Mouse (Mus musculus) WW6 (cell line): ENCODE data around the gene Chn2.

Experiments
- DNase-seq: peaks from one replicate; pipeline ENCODE4 v3.0.0-alpha.2; 2013; ENCODE audit warnings: low read depth, low spot score

Gene Chn2

DNA sequence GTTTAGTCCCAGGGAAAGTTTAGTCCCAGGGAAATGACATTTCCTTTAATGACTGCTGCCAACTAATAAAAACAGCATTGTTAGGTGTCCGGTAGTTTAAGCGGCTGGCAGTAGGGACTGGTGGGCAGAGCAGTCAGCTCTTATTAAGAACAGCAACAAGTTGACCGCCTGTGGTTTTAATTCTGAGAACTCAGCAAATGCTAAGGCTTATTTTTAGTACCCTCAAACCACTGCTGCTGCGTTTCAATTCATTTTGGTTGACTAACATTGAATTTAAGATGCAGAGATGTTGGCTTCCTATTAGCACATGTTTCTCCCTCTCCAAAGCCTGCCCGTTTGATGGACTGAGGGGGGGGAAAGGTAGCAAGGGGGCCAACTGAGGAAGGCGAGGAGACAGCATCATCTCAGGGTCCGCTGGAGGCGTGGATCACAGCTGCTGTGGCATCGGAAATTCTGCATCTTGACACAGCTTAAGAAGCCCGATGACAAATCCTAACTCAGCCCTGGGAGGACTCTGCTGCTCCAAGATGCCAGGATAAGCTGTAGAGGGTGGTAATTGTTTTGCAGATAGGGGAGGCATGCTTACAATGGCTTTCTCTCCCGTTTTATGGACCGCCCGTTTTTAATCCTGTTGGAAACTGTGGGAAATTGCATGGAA, 2.2 kb downstream of the Chn2 start:
- DNase-seq = no peak

DNA sequence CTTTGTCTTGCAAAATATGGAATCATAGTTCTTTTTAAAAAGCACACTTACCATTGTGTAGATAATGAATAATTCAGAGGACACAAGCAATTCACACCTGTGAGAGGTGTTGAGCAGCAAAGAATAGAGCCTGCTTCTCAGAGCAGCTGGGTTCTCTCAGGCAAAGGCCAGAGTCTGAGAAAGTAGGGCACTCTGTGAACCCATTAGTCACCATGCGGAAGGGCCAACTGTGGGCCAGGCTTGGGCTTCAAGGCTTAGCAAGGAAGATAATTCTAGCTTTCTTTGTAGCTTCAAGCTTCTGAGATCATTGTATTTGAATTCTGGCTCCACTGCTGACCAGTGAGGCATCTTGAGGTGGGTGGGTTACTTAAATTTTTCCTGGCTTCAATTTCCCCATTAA, 2.8 kb downstream of the Chn2 start:
- DNase-seq = no peak

DNA sequence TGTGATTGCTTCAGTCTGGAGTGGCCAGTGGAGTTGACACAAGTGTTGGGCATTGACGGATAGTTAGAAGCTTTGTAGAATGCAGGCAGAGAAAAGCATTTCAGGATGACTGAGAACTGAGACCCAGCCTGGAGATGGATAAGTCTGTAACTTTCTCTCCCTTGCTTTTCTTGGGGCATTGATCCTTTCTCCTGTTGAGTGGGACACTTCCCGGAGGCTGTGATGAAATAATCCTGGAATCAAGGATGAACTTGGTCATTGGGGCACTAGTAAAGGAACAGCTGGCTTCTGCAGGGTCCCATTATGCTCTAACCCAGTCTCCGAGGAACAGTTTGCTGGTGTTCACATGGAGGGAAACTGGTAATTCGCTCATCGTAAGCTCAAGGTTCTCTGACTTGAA, 4.2 kb downstream of the Chn2 start:
- DNase-seq = no peak

DNA sequence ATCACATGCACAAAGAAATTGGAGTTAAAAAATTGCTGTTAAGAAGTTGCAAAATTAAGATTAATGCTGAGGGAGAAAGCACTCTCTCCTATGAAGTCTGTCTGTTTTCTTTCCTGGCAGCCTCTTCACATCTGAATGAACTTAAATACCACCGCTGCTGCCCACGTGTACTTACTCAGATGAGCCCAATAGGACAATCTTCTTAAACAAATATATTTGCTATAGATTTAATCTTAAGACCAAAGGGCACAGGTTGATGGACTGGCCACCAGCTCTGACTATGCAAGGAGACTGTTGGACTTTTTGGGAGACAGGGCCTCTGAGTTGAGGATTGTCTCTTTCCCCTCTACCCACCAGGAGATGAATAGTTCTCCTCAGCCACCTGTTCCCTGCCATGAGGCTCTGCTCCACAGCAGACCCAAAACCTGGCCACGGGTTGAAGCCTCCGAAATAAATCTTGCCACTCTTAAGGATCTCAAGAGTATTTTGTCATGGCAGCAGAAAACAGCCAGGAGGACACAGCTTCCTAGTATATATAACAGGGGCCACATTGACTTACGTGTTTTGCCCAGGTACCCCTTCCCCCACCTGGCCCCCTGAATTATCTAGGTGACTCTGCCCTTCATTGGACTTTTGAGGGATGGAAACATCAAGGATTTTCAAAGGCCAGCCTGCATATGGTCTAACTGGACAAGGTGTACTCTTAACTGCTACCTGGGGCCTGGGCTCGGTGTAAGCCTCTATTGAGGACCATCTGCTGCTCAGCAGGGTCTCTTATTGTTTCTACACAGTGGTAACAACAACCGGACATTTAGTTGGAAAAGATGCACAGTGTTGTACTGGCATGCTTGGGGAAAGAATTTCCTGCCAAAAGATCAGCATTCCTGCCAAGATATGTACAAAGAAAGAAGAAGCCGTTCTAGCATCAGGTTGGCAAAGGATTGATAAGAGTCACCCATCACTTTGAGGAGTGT, 6.7 kb downstream of the Chn2 start:
- DNase-seq = no peak

DNA sequence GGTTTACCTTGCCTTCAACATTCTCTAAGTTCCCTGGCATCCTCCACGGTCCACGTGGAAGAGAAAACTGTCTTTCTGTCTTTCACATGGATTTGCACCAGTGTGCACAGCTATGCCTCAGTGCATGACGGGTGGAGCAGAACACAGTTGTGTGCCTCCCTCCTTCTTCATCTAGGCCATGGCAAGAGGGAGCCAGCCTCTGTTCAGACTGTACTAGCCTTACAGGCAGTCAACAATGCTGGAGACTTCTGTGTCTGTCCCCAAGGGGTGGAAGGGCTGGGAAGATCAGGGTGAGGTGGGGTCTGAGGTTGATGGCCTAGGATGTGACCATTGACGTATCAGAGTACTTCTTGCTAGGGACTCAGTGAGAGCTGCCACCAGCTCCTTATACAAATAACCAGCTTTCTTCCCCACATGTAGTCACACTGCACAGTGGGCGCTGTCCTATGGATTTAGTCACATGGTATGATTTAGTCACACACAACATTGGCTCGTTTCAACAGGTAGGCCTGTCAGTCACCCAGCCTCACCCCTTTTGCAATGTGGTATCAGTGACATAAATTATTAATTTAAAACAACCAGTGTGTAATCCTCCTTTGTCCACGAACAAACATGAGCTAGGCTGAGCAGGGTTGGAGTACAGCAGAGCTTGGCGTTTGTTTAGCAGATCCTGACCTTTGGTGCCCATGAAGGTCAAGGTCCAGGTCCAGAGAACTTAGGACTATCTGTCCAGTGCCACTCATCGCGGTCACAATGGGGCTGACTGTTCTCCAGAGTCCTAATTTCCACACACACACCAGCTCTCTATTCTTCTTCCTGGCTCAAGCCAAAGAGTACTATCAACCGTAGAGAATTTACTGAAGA, 7.8 kb downstream of the Chn2 start:
- DNase-seq = no peak

DNA sequence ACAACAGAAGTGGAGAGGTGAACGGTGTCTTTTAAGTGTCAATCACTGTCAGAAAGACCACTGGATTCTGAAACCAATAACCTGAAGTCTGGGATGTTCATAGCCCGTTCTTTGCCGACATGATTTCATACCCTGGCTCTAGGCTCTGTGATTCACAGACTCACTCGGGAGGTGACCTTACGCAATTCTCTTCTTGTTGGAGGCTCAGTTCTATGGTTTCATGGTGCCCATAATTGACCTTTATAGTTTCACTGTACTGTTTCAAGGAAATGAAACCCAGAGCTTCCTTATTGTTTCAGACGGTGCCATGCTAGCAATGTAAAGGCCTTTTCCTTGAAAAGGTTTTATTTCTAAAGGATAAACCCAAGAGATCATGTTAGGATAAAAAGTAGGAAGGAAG, 9.4 kb downstream of the Chn2 start:
- no peak for DNase-seq

DNA sequence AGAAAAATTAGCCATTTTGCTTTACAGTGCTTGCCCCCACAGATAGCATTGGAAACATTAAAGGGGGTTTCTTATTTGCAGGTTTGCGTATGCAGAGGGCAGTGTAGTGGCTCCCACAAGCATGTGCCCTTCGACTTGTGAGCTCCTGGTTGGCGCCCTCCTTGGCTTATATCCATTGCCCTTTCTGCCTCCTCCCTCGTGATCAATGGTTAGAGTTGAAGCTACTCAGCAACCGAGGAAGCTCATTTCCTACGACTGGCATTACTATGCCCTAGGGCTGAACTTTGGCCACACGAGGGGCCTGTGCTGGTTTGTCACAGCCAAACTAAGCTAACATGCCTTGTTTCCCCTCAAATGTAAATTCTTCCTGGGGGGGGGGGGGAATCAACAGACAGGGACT, 11.8 kb downstream of the Chn2 start:
- no peak for DNase-seq

DNA sequence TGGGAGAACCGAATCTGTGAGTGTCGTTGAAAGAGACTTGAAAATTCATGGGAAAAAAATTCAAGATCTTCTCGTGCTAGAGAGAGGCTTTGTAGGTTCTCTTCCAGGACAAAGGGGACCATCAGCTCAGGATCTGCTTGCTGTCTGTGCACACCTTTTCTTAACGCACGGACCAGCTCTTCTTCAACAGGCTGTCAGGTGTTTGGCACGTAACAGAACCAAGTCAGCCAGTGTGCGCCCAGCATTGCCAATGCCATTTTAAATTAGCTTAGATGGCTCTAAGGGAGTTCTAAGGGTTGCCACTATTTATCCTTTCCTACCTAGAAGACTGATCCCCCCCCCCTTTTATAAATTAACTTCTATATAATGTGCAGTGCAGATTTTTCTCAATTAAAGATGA, 12.8 kb downstream of the Chn2 start:
- no peak for DNase-seq

DNA sequence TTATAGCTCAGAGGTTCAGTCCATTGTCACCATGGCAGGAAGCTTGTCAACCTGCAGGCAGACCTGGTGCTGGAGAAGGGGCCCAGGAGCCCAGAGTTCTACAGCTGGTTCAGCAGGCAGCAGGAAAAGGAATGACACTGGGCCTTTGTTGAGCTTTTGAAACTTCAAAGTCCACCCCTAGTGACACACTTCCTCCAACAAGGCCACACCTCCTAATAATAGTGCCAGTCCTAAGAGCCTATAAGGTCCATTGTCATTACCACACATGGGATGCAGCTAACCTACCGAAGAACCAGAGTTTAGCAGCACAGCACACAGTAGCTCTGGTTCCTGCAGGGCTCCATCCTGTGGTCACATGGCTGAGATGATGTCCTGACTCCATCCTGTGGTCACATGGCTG, 13.3 kb downstream of the Chn2 start:
- no peak for DNase-seq

DNA sequence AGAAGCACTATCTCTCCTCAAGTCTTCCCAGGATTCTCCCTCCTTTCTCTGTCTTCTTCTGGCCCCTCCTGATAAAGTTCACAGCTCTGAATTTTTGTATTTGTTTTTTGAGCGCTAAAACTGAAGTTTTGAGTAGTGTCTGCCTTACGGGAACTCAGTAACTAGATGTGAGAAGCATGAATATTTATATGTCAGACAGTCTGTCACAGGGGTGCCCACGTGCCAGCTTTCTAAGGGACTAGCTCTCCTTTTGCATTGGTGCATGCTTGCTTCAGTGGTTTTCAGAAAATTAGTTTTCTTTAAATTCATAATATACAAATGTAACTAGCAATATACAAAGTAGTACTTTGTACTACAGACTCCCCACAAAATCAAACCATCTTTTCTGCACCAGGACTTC, 14.0 kb downstream of the Chn2 start:
- no peak for DNase-seq

DNA sequence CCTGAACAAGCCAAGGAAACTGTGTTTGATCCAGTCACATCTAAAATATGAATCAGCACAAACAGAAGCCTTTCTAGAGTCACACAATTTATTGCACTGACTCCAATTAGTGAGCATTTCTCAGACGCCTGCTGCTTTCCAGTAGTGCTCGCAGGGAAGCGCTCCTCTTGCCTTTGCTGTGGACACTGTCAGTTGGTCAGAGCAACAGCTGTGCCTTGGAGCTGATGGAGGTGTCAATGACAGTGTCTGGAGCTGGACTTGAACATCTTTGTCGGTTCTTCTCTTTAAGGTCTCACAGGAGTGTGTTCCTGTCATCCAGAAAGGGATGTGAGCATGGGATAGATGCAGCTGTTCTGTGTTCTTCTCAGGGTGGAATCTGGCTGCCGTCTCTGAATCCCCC, 16.0 kb downstream of the Chn2 start:
- no peak for DNase-seq

DNA sequence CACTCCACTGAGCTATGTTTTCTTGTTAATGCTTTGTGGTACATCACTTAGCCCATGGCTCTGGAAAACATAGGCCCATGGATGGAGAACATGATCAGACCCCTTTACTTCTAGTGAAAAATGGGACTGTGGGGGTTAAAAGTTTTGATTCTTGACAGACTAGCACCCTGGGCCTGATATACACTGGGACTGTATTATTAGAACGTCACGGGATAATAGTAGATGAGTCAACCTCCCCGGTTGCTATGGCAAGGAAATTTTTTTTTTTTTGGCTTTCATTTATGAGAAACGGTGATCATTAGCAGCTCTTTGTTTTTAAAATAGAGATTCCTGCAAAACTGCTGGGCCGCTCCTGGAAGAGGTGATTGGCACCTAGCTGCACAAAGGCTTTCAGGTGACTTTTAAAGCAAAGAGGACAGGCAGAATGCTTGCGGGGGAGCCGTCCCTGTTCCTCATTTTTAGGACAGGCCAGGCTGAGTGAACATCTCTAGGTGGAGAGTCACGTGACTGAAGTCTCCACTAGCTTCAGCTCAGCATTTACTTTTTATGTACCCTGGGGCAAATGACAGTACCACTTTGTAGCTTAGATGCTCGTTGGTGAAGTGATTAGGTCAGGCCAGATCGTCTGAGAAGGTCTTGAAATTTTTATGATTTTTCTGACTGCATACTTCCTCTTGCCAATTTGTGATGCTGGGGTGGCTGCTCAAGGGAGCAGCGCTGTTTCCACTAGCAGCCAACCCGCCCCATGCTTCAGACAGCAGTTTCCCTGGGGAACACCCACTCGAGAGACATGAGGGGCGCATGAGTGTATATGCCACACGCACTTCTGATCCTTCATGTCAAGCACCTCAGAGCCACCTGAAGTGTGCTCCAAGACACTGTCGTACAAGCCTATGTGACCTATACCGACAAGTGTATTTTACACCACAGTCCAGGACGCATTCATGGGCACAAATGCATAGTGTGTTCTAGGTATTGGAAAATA, 17.5 kb downstream of the Chn2 start:
- DNase-seq = no peak

DNA sequence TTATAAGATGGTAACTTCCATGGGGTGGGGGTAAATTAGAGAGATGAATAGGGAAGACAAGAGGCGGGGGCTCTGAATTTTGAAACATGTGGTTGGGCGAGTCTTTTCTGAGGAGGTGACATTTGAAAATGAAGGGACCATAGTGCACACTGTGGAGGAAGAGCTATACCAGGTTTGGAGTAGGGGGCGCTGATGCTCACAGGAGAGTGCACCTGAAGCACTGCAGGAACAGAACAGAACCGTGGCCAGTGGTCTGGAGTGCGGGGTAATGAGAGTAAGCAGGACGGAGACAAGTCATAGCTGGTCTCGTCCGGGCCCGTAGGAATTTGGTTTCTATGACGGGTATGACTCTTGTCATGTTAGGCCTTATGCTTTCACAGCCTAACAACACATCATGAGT, 18.3 kb downstream of the Chn2 start:
- peak; percentile 11 for DNase-seq

DNA sequence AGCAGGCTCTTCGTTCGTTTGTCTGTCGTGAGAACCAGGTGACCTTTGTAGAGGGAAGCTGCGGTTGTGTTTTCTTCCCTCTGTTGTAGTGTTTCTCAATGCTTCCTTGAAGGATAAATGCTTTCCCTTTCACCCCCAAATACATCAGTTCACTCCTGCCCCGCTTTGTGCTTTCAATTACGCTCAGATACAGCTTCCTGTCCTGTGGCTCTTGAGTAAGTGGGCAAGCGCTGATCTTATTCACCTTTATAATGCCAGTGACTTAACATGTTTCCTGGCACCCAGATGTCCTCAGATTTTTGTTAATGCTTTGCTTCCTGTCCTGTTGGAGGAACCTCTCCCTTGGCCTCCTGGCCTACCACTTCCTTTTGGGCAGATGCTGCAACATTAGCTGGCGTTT, 19.5 kb downstream of the Chn2 start:
- no peak for DNase-seq

DNA sequence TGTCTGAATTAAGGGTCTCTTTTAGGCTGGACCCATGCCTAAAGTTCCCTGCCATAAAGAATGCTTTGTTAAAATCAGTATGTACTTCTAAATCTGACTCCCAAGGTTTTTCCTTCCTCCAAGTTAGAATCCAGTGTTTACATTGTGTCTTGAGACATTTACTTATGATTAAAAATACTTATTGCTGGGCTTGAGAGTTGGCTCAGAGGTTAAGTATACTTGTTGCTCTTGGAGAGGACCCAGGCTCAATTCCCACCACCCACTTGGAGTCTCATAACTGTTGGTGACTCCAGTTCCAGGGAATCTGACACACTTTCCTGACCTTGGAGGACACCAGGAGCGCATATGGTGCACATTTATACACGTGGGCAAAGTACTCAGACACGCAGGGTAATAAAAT, 20.9 kb downstream of the Chn2 start:
- DNase-seq = no peak

DNA sequence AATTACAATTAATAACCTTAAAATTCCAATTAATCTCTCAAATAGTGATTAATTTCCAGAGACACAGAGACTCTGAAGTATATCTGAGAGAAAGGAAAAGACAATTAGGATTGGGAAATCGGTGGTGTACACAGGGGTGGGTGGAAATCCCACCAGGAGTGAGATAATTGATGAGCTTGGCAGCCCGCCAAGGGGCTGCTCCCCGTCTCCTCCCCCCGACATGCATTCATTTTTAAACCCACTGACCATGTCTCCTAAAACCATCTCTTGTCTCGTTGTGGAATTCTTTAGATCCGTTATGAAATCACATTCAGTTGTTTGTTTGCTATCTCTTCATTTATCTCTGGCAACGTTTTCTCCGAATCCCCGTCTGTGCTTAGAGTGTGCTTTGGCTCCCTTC, 22.0 kb downstream of the Chn2 start:
- DNase-seq = no peak

DNA sequence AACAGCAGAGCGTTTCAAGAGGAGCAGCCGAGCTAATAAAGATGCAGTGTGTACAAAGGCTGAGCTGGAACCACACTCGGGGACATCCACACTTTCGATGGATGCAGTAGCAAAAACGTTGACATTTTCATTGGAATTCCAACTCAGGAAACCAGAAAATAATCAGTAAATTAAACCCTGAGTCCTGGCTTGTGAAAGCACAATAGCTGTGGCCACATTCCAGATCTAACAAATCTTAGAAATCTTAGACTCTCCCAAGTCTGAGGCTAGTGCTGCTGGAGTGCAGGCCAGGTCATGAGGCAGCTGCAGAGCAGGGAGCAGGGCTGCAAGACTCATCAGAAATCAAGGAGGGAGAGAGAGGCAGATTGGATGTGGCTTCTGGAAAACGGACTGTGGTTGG, 24.5 kb downstream of the Chn2 start:
- DNase-seq = no peak

DNA sequence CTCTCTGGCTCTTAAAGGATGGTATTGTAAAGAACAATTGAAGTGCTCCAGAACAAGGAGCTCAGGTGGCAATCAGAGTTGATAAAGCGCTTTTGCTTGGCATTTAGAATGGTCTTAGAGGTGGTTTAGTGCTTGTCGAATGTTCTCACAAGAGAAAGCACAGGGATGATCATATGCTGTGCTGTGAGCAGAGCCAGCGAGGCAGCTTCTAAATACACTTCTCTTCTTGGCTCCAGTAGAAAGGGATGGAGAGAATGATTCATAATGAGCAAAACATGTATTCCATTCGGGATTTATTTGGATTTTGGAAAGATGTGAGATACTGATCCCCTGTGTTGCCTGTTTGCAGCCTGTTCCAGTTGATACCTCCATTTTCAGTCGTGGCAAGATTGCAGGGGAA, 28.0 kb downstream of the Chn2 start:
- DNase-seq = no peak

DNA sequence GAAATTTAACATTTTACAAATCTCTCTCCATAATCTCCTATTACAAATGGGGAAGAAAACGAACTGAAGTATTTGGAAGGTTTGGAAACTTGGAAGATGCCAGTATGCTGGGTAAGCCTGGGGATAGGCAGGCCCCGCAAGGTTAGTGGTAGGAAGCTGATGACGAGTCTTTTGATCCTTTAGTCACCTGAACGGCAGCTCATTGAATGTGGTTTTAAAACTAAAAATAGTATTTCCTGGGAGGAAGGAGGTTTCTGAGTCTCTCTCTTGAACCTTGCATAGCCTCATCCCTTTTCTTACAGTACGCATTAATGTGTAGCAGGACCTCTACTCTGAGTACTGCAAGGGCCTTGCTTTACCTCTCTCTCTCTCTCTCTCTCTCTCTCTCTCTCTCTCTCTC, 29.5 kb downstream of the Chn2 start:
- no peak for DNase-seq

DNA sequence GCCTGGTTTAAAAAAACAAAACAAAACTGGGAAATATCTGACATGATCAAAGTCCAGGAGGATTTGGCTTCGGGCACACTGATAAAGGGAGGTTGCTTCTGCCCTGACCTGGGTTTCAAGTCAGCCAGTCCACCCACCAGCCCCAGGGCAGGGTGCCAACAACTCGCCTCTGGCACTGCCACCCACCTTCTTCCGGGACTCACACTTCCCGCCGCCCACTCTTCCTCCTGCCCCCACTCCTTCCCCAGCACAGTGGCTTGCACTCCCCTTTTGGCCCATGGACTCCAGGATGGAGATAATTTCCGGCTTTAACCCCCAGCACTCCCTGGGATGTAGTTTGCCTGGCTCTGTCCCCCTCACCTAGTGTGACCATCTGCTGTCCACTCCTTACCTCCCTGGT, 31.4 kb downstream of the Chn2 start:
- no peak for DNase-seq

DNA sequence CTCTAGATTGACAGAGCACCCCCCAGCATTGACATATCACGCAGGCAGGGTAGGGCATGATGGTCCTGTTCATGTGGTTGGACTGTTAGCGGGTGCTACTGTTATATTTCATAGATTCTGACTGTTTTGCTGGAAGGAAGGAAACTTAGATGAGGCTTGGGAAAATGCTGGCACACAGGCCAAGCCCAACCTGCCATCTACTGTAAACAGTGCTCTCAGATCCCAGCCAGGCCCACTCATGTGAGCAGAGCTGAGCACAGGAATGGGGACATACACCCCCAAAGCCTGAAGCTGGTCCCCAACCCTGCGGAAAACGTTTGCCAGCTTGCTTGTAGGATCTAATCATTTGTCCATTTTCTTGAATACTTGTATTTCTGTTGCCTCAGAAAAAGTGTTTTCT, 32.1 kb downstream of the Chn2 start:
- no peak for DNase-seq
